Mouse (Mus musculus) embryonic fibroblast, embryonic 13.5 days (primary cell): ENCODE data around the gene Slc9a9. TPM values are rescaled to one million over a fixed set of nuclear protein-coding genes. Genes with fewer than 3 reads are reported as not detected.
A peak's percentile ranks its signal among the peaks of the same experiment; 100 is the strongest.
"Not testable (repeated sequence)": the region's sequence is repeated elsewhere in the genome, so short reads cannot be mapped to it uniquely, and the experiment has no call there.

Source experiments
- H3K27ac ChIP-seq: 2 replicates; pipeline ENCODE4 v1.5.1; 2012; ENCODE audit warnings: low read length, control low read depth, inconsistent platforms; ENCODE audit not compliant: insufficient read depth
- H3K4me1 ChIP-seq: 2 replicates; pipeline ENCODE4 v1.6.1; 2011; ENCODE audit warnings: low read length; ENCODE audit not compliant: control insufficient read depth, insufficient read depth
- H3K4me3 ChIP-seq: 2 replicates; pipeline ENCODE4 v1.5.1; 2011; ENCODE audit warnings: mild to moderate bottlenecking, control low read depth, low read length; ENCODE audit not compliant: insufficient read depth
- CTCF ChIP-seq: IDR thresholded peaks from 2 replicates; pipeline ENCODE4 v1.5.1; 2011; ENCODE audit warnings: mild to moderate bottlenecking, control low read depth, low read length, moderate library complexity, borderline replicate concordance; ENCODE audit not compliant: insufficient read depth
- POLR2A ChIP-seq: IDR thresholded peaks from 2 replicates; pipeline ENCODE4 v1.6.1; 2011; ENCODE audit warnings: low read depth, mild to moderate bottlenecking, control low read depth, low read length, moderate library complexity
- polyA plus RNA-seq: library from polyadenylated mRNA; stranded (reverse); fragments of >200 nt; gene quantifications from 2 replicates; pipeline ENCODE4 v1.2.4, GENCODE M21; 2011; ENCODE audit warnings: low read depth; ENCODE audit not compliant: missing spikeins, insufficient read length

The Slc9a9 gene
- 2.4 and 7.7 TPM in 2 replicates for polyA plus RNA-seq

DNA sequence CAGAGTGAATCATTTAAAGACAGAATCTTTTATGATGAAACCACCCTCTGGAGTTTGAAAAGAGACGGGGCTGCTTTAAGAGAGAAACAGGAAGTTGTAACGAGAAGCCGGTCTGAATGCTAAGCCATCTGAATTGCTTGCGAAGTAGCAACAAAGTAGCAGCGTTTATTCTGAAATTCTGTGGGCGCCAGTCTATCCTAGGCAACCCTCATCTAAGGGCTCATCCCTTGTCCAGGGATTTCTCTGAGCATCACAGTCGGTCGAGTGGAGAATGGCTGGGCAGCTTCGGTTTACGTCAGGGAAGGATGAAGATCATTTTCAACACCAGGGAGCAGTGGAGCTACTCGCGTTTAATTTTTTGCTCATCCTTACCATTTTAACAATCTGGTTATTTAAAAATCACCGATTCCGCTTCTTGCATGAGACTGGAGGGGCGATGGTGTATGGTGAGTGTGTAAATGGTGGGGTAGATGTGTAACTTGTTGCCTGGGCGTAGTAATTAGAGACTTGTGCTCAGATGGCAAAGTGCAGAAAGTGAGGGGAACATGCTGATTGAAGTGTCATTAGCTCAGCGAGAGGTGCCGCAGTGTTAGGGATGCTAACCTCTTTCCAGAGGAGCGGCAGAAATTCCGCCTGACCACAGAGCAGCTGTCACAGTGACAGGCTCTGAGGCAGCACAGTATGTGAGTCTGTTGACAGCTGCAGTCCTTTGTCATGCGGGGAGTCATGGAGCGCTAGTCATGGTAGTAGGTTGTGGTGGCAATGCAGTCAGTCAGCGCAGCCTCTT lies at the start of gene Slc9a9:
Gene Slc9a9, plus strand, starts transcription at position 119 of the 787 bp plus-strand sequence.
- Histone ChIP-seq H3K4me1 (no peaks in the 10 kb centered on the region; the same call in 1 of the 2 replicates), H3K27ac (peak within 1 kb of the TSS; percentile 56), H3K4me3 (peak within 1 kb of the TSS; percentile 65)
- TF ChIP-seq CTCF = no peak
- TF ChIP-seq POLR2A = peak; percentile 29; the same call in 1 of the 2 replicates

DNA sequence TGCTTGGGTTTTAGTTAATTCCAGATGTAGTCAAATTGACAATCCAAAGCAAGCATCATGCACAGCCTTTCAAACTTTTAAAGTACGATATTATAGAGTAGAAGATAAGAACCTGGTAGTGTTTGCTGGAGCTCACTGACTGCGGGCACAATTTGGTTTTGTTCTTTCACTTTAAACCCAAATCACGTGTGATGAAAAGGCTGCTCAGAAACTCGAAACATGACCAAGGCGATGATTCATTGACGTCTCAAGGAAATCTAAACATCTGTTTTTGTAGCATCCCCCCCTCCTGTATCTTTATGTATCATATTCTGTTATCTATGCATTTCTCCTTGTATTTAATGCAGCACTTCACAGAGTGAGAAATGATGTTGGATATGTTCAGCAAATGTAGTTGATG lies 49.4 kb upstream of the Slc9a9 start:
- TF ChIP-seq CTCF (no peak), POLR2A (no peak)
- Histone ChIP-seq H3K4me3 (no peak overlapping the region), H3K27ac (no peak overlapping the region), H3K4me1 (no peaks in the 10 kb centered on the region)

- no peaks in the 10 kb centered on the region for H3K4me1 ChIP-seq
- no peak for TF ChIP-seq CTCF
- no peak for TF ChIP-seq POLR2A
These were observed 48.9 kb upstream of the Slc9a9 start for GRCm38 (mm10) chr9:94620846-94621245.

DNA sequence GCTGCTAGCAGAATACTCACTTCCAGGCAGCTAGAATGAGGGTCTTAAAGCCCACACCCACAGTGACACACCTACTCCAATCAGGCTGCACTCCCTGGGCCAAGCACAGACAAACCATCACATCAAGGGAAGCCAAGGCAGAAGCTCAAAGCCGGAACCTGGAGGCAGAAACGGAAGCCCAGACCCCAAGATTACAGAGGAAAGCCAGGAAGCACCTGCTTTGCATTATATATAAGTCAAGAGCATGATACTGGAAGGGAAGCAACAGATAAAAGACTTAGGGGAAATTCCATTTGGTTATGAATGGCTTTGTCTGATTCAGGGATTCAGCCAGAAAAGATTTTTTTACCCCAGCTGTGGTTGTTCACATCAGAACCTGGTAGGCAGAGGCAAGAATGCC lies 47.8 kb upstream of the Slc9a9 start:
- no peak overlapping the region for H3K4me3 ChIP-seq
- no peak overlapping the region for H3K27ac ChIP-seq
- no peaks in the 10 kb centered on the region for H3K4me1 ChIP-seq
- TF ChIP-seq CTCF (no peak), POLR2A (no peak)

More at GRCm38 (mm10) chr9:94620846-94621245, 48.9 kb upstream of the Slc9a9 start:
- no peak overlapping the region for H3K27ac ChIP-seq
- no peak overlapping the region for H3K4me3 ChIP-seq

- Histone ChIP-seq H3K4me1 (no peaks in the 10 kb centered on the region), H3K4me3 (no peak overlapping the region), H3K27ac (no peak overlapping the region)
- TF ChIP-seq CTCF (no peak), POLR2A (no peak)
These were observed 43.0 kb upstream of the Slc9a9 start for GRCm38 (mm10) chr9:94626737-94627136.

- TF ChIP-seq POLR2A (no peak), CTCF (no peak)
- Histone ChIP-seq H3K27ac (no peak overlapping the region), H3K4me3 (no peak overlapping the region), H3K4me1 (no peaks in the 10 kb centered on the region)
These were observed 40.8 kb upstream of the Slc9a9 start for GRCm38 (mm10) chr9:94628948-94629347.

DNA sequence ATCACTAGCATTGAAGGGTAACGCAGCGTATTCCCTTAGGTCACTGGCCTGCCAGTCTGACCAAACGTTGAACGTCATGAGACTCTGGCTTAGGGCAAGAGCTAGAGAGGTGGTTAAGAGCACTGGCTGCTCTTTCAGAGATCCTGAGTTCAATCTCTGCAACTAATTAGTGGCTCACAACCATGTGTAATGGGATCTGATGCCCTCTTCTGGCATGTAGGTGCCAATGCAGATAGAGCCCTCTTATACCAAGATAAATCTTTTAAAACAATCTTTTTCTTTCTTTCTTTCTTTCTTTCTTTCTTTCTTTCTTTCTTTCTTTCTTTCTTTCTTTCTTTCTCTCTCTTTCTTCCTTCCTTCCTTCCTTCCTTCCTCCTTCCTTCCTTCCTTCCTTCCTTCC lies 35.4 kb upstream of the Slc9a9 start:
- H3K27ac ChIP-seq, H3K4me3 ChIP-seq, H3K4me1 ChIP-seq: not testable (repeated sequence)

- H3K4me1 ChIP-seq = no peaks in the 10 kb centered on the region
- TF ChIP-seq CTCF (no peak), POLR2A (no peak)
These were observed 24.1 kb upstream of the Slc9a9 start for GRCm38 (mm10) chr9:94645631-94646030.

GRCm38 (mm10) chr9:94647425-94647824 lies 22.3 kb upstream of the Slc9a9 start:
- TF ChIP-seq CTCF = no peak
- TF ChIP-seq POLR2A = no peak
- no peak overlapping the region for H3K4me3 ChIP-seq
- no peak overlapping the region for H3K27ac ChIP-seq
- no peaks in the 10 kb centered on the region for H3K4me1 ChIP-seq

More at GRCm38 (mm10) chr9:94645631-94646030, 24.1 kb upstream of the Slc9a9 start:
- H3K27ac ChIP-seq = no peak overlapping the region
- H3K4me3 ChIP-seq = no peak overlapping the region

GRCm38 (mm10) chr9:94649991-94650390 lies 19.7 kb upstream of the Slc9a9 start:
- Histone ChIP-seq H3K4me3 (no peak overlapping the region), H3K27ac (no peak overlapping the region)

More at GRCm38 (mm10) chr9:94649991-94650390, 19.7 kb upstream of the Slc9a9 start:
- no peaks in the 10 kb centered on the region for H3K4me1 ChIP-seq
- TF ChIP-seq CTCF (no peak), POLR2A (no peak)
